Mouse (Mus musculus): ENCODE data around the gene Gm49630. TPM values are rescaled to one million over a fixed set of nuclear protein-coding genes. Genes with fewer than 3 reads are reported as not detected.
"Not testable (repeated sequence)": the region's sequence is repeated elsewhere in the genome, so short reads cannot be mapped to it uniquely, and the experiment has no call there.

Gene Gm49630
- polyA plus RNA-seq (2014; fragmentation: Nextera tagmentation; extraction: Ambion mirVana) = not detected in 2 replicates

- H3K9ac ChIP-seq (ENCODE audit: low read depth, low read length); H3K36me3 ChIP-seq (ENCODE audit: control insufficient read depth, insufficient read depth, low read length); H3K4me1 ChIP-seq (ENCODE audit: control insufficient read depth, insufficient read depth, low read length); H3K27me3 ChIP-seq (ENCODE audit: control insufficient read depth, insufficient read depth, low read length); H3K9me3 ChIP-seq (ENCODE audit: control insufficient read depth, low read length); H3K4me3 ChIP-seq (ENCODE audit: low read length); H3K27ac ChIP-seq (ENCODE audit: low read depth, low read length); H3K4me2 ChIP-seq (replicated peaks; ENCODE audit: low read depth, low read length); ATAC-seq (ENCODE audit: low FRiP score, low TSS enrichment): not testable (repeated sequence)
- 83% methylated on average over 2 of the region's 5 CpGs for WGBS
These were observed at the start of gene Gm49630 for GRCm38 (mm10) chr17:7371879-7372278. Gene Gm49630 (minus strand): TSS chr17:7371979.

- not testable (repeated sequence) for H3K9me3 ChIP-seq (ENCODE audit: control insufficient read depth, low read length); H3K4me3 ChIP-seq (ENCODE audit: low read length); H3K4me1 ChIP-seq (ENCODE audit: control insufficient read depth, insufficient read depth, low read length); H3K27me3 ChIP-seq (ENCODE audit: control insufficient read depth, insufficient read depth, low read length); H3K9ac ChIP-seq (ENCODE audit: low read depth, low read length); H3K27ac ChIP-seq (ENCODE audit: low read depth, low read length); H3K36me3 ChIP-seq (ENCODE audit: control insufficient read depth, insufficient read depth, low read length); H3K4me2 ChIP-seq (replicated peaks; ENCODE audit: low read depth, low read length)
- ATAC-seq (ENCODE audit: low FRiP score, low TSS enrichment) = peak; percentile 90
- 27% methylated on average over 3 of the region's 3 CpGs for WGBS
These were observed 48.6 kb upstream of the Gm49630 start for GRCm38 (mm10) chr17:7420191-7420973.

GRCm38 (mm10) chr17:7414601-7415310, 43.0 kb upstream of the Gm49630 start:
- ATAC-seq (ENCODE audit: low FRiP score, low TSS enrichment); H3K9me3 ChIP-seq (ENCODE audit: control insufficient read depth, low read length); H3K4me2 ChIP-seq (replicated peaks; ENCODE audit: low read depth, low read length); H3K27ac ChIP-seq (ENCODE audit: low read depth, low read length); H3K9ac ChIP-seq (ENCODE audit: low read depth, low read length); H3K4me1 ChIP-seq (ENCODE audit: control insufficient read depth, insufficient read depth, low read length); H3K36me3 ChIP-seq (ENCODE audit: control insufficient read depth, insufficient read depth, low read length); H3K27me3 ChIP-seq (ENCODE audit: control insufficient read depth, insufficient read depth, low read length); H3K4me3 ChIP-seq (ENCODE audit: low read length): not testable (repeated sequence)
- 85% methylated on average over 7 of the region's 9 CpGs for WGBS

- not testable (repeated sequence) for ATAC-seq (ENCODE audit: low FRiP score, low TSS enrichment); H3K4me3 ChIP-seq (ENCODE audit: low read length); H3K9ac ChIP-seq (ENCODE audit: low read depth, low read length); H3K27ac ChIP-seq (ENCODE audit: low read depth, low read length); H3K9me3 ChIP-seq (ENCODE audit: control insufficient read depth, low read length); H3K27me3 ChIP-seq (ENCODE audit: control insufficient read depth, insufficient read depth, low read length); H3K36me3 ChIP-seq (ENCODE audit: control insufficient read depth, insufficient read depth, low read length); H3K4me1 ChIP-seq (ENCODE audit: control insufficient read depth, insufficient read depth, low read length); H3K4me2 ChIP-seq (replicated peaks; ENCODE audit: low read depth, low read length)
- 78% methylated on average over 8 of the region's 8 CpGs for WGBS
These were observed 41.6 kb upstream of the Gm49630 start for GRCm38 (mm10) chr17:7413336-7413735.

GRCm38 (mm10) chr17:7399770-7400169, 28.0 kb upstream of the Gm49630 start:
- not testable (repeated sequence) for H3K9ac ChIP-seq (ENCODE audit: low read depth, low read length); H3K4me2 ChIP-seq (replicated peaks; ENCODE audit: low read depth, low read length); H3K9me3 ChIP-seq (ENCODE audit: control insufficient read depth, low read length); H3K36me3 ChIP-seq (ENCODE audit: control insufficient read depth, insufficient read depth, low read length); H3K4me1 ChIP-seq (ENCODE audit: control insufficient read depth, insufficient read depth, low read length); H3K27me3 ChIP-seq (ENCODE audit: control insufficient read depth, insufficient read depth, low read length); H3K27ac ChIP-seq (ENCODE audit: low read depth, low read length); H3K4me3 ChIP-seq (ENCODE audit: low read length)
- WGBS = 35% methylated on average over 6 of the region's 6 CpGs
- peak; percentile 52; the same call in 1 of the 2 replicates for ATAC-seq (ENCODE audit: low FRiP score, low TSS enrichment)

- H3K36me3 ChIP-seq (ENCODE audit: control insufficient read depth, insufficient read depth, low read length); H3K27me3 ChIP-seq (ENCODE audit: control insufficient read depth, insufficient read depth, low read length); H3K4me1 ChIP-seq (ENCODE audit: control insufficient read depth, insufficient read depth, low read length); H3K9me3 ChIP-seq (ENCODE audit: control insufficient read depth, low read length); H3K27ac ChIP-seq (ENCODE audit: low read depth, low read length); H3K9ac ChIP-seq (ENCODE audit: low read depth, low read length); ATAC-seq (ENCODE audit: low FRiP score, low TSS enrichment); H3K4me3 ChIP-seq (ENCODE audit: low read length); H3K4me2 ChIP-seq (replicated peaks; ENCODE audit: low read depth, low read length): not testable (repeated sequence)
- 77% methylated on average over 6 of the region's 6 CpGs for WGBS
These were observed 26.5 kb upstream of the Gm49630 start for GRCm38 (mm10) chr17:7398198-7398847.

GRCm38 (mm10) chr17:7397079-7397478, 25.3 kb upstream of the Gm49630 start:
- not testable (repeated sequence) for H3K4me1 ChIP-seq (ENCODE audit: control insufficient read depth, insufficient read depth, low read length); H3K9me3 ChIP-seq (ENCODE audit: control insufficient read depth, low read length); H3K27me3 ChIP-seq (ENCODE audit: control insufficient read depth, insufficient read depth, low read length); H3K27ac ChIP-seq (ENCODE audit: low read depth, low read length); H3K36me3 ChIP-seq (ENCODE audit: control insufficient read depth, insufficient read depth, low read length); H3K4me3 ChIP-seq (ENCODE audit: low read length); H3K9ac ChIP-seq (ENCODE audit: low read depth, low read length); ATAC-seq (ENCODE audit: low FRiP score, low TSS enrichment); H3K4me2 ChIP-seq (replicated peaks; ENCODE audit: low read depth, low read length)
- WGBS = 44% methylated on average over 8 of the region's 13 CpGs

GRCm38 (mm10) chr17:7396288-7396687, 24.5 kb upstream of the Gm49630 start:
- H3K4me2 ChIP-seq (replicated peaks; ENCODE audit: low read depth, low read length); H3K36me3 ChIP-seq (ENCODE audit: control insufficient read depth, insufficient read depth, low read length); H3K4me1 ChIP-seq (ENCODE audit: control insufficient read depth, insufficient read depth, low read length); H3K27ac ChIP-seq (ENCODE audit: low read depth, low read length); H3K4me3 ChIP-seq (ENCODE audit: low read length); H3K27me3 ChIP-seq (ENCODE audit: control insufficient read depth, insufficient read depth, low read length); H3K9ac ChIP-seq (ENCODE audit: low read depth, low read length); H3K9me3 ChIP-seq (ENCODE audit: control insufficient read depth, low read length); ATAC-seq (ENCODE audit: low FRiP score, low TSS enrichment): not testable (repeated sequence)
- no CpG with 5 or more reads among the region's 2 CpGs for WGBS

GRCm38 (mm10) chr17:7395671-7396070, 23.9 kb upstream of the Gm49630 start:
- not testable (repeated sequence) for ATAC-seq (ENCODE audit: low FRiP score, low TSS enrichment); H3K27ac ChIP-seq (ENCODE audit: low read depth, low read length)
- WGBS = 91% methylated on average over 6 of the region's 8 CpGs

More at GRCm38 (mm10) chr17:7395671-7396070, 23.9 kb upstream of the Gm49630 start:
- not testable (repeated sequence) for H3K36me3 ChIP-seq (ENCODE audit: control insufficient read depth, insufficient read depth, low read length); H3K9ac ChIP-seq (ENCODE audit: low read depth, low read length); H3K4me1 ChIP-seq (ENCODE audit: control insufficient read depth, insufficient read depth, low read length); H3K27me3 ChIP-seq (ENCODE audit: control insufficient read depth, insufficient read depth, low read length); H3K9me3 ChIP-seq (ENCODE audit: control insufficient read depth, low read length); H3K4me2 ChIP-seq (replicated peaks; ENCODE audit: low read depth, low read length); H3K4me3 ChIP-seq (ENCODE audit: low read length)
